Mouse (Mus musculus) embryonic facial prominence, embryonic 11.5 days (tissue): ENCODE data around the gene Cadm3. TPM values are rescaled to one million over a fixed set of nuclear protein-coding genes. Genes with fewer than 3 reads are reported as not detected.
"Not testable (repeated sequence)": the region's sequence is repeated elsewhere in the genome, so short reads cannot be mapped to it uniquely, and the experiment has no call there.

Experiments used
- ATAC-seq: fragments of 200-750 bp; cut with Nextera tagmentation; replicated peaks from 2 replicates; pipeline ENCODE4 v1.8.0; 2017; ENCODE audit warnings: low read depth; ENCODE audit not compliant: insufficient number of reproducible peaks, low FRiP score, low TSS enrichment
- DNase-seq: peaks from one replicate; pipeline ENCODE4 v3.0.0-alpha.2; 2015; ENCODE audit warnings: low spot score
- H3K27ac ChIP-seq: fragments of 300-500 bp; sonication (generic); replicated peaks from 2 replicates; pipeline ENCODE4 v1.5.1; 2014; ENCODE audit warnings: mild to moderate bottlenecking, low read depth, low read length, control low read depth
- H3K27me3 ChIP-seq: fragments of 300-500 bp; sonication (generic); 2 replicates; pipeline ENCODE4 v1.6.1; 2014; ENCODE audit warnings: mild to moderate bottlenecking, low read length, moderate library complexity, mixed read lengths; ENCODE audit not compliant: control insufficient read depth, insufficient read depth
- H3K36me3 ChIP-seq: fragments of 300-500 bp; sonication (generic); replicated peaks from 2 replicates; pipeline ENCODE4 v1.6.1; 2014; ENCODE audit warnings: low read depth, mild to moderate bottlenecking, low read length, moderate library complexity, mixed read lengths; ENCODE audit not compliant: control insufficient read depth, insufficient read depth
- H3K4me1 ChIP-seq: fragments of 300-500 bp; sonication (generic); 2 replicates; pipeline ENCODE4 v1.6.1; 2014; ENCODE audit warnings: low read length, mixed read lengths; ENCODE audit not compliant: control insufficient read depth, insufficient read depth
- H3K4me2 ChIP-seq: fragments of 300-500 bp; sonication (generic); 2 replicates; pipeline ENCODE4 v1.6.1; 2014; ENCODE audit warnings: low read depth, mild to moderate bottlenecking, control low read depth, low read length, moderate library complexity
- H3K4me3 ChIP-seq: fragments of 300-500 bp; sonication (generic); 2 replicates; pipeline ENCODE4 v1.5.1; 2014; ENCODE audit warnings: low read depth, low read length, control low read depth
- H3K9ac ChIP-seq: fragments of 300-500 bp; sonication (generic); replicated peaks from 2 replicates; pipeline ENCODE4 v1.6.1; 2014; ENCODE audit warnings: mild to moderate bottlenecking, control low read depth, low read length
- H3K9me3 ChIP-seq: fragments of 300-500 bp; sonication (generic); replicated peaks from 2 replicates; pipeline ENCODE4 v1.6.1; 2016; ENCODE audit warnings: mild to moderate bottlenecking, low read length, inconsistent platforms, mixed read lengths; ENCODE audit not compliant: control insufficient read depth
- WGBS: fragments of 180-500 bp; shearing (Covaris S2); extraction: QIAGEN DNeasy Blood & Tissue Kit; methylation state at CpG from one replicate; pipeline ENCODE4 v1.1.7; 2014; 5-methylcytosine and 5-hydroxymethylcytosine counted together
- polyA plus RNA-seq: library from polyadenylated mRNA; unstranded; fragments of >200 nt; fragmentation: Nextera tagmentation; extraction: Ambion mirVana; gene quantifications from 2 replicates; pipeline ENCODE4 v1.2.1, GENCODE M21; 2014

Gene Cadm3
- polyA plus RNA-seq, 1 experiment from 2014 or later, result 7.3 TPM

DNA sequence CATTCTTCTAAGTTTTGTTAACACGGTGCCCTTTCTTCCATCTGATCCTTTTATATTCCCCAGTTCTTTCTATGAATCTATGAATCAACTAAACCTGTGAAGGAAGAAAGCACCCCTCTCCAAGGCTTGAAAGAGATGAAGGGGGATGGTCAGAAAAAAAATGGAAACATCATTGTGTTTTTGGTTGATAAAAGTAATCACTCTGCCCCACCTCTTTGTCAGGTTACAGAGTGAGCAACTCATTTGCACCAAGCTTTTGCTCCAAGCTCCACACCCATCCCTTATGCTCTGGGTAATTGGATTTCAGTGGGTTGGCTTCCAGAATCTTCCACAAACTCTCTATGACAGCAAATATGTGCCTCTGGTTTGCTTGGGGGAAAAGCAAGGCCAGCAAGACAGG lies 42.1 kb downstream of the Cadm3 start:
- Histone ChIP-seq H3K9ac (no peak overlapping the region), H3K4me2 (no peak overlapping the region), H3K27me3 (no peaks in the 10 kb centered on the region), H3K27ac (no peak overlapping the region), H3K9me3 (no peaks in the 10 kb centered on the region), H3K36me3 (no peaks in the 10 kb centered on the region), H3K4me1 (no peaks in the 10 kb centered on the region), H3K4me3 (no peak overlapping the region)
- WGBS, result 93% methylated on average over 1 of the region's 1 CpGs
- ATAC-seq (no peak), DNase-seq (no peak)

DNA sequence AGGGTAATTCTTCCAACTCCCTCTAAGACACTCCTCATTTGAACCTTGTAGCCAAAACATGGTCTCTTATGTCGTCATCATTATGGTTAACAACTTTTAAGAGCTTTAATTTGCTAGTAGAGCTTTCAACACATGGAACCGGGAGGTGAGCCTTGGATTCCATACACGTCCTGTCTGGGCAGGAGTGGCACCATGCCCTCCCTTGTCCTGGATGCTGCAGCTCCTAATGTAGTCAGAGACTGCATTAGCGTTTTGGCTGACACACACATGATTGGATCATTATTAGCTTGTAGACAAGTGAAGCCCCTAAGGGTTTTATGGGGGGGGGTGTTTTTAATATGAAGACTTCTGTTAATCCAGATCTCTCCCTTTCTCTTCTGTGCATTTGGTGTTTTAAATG lies 42.5 kb downstream of the Cadm3 start:
- H3K9me3 ChIP-seq, result no peaks in the 10 kb centered on the region
- no peak overlapping the region for H3K4me2 ChIP-seq
- 66% methylated on average over 4 of the region's 4 CpGs for WGBS
- no peak for ATAC-seq
- H3K36me3 ChIP-seq, result no peaks in the 10 kb centered on the region
- no peak for DNase-seq
- no peak overlapping the region for H3K27ac ChIP-seq
- H3K27me3 ChIP-seq, result no peaks in the 10 kb centered on the region
- no peak overlapping the region for H3K9ac ChIP-seq
- H3K4me1 ChIP-seq, result no peaks in the 10 kb centered on the region
- H3K4me3 ChIP-seq, result no peak overlapping the region

DNA sequence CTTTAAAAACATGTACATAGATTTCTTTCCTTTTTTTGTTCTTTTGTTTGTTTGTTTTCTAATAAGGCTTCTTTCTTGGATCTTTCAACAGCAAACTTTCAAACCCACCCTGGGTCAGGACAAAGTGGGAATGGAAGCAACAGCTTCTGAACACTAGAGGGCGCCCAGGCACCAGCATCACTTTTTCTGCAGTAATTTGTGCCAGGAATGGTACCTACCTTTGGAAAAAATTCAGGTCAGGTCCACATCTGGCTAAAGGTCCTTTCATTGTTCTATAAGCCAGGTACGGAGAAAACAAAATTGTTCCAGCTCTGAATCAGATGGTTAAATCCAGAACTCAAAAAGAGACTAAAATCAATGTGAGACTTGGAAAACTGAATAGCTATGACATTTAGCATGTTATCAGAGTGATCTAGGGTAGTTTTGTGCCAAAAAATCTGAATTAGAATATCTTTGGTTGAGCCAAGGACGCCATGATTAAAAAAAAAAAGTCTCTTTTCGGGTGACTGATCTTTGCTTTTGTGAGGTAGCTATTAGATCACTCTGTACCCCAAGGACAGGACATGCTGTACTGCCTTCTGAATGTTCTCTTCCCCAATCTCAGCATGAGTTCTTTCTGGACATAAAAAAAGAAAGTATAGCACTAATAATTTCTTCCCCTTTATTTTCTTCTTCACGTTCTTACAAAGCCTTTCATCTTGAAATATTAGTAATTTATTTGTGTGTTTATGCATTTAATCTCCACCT lies 43.5 kb downstream of the Cadm3 start:
- Histone ChIP-seq H3K4me1 (no peaks in the 10 kb centered on the region), H3K27ac (no peak overlapping the region), H3K9me3 (no peaks in the 10 kb centered on the region), H3K4me2 (no peak overlapping the region), H3K36me3 (no peaks in the 10 kb centered on the region), H3K27me3 (no peaks in the 10 kb centered on the region), H3K4me3 (no peak overlapping the region), H3K9ac (no peak overlapping the region)
- peak; percentile 63 for DNase-seq
- ATAC-seq, result no peak
- 29% methylated on average over 5 of the region's 5 CpGs for WGBS

DNA sequence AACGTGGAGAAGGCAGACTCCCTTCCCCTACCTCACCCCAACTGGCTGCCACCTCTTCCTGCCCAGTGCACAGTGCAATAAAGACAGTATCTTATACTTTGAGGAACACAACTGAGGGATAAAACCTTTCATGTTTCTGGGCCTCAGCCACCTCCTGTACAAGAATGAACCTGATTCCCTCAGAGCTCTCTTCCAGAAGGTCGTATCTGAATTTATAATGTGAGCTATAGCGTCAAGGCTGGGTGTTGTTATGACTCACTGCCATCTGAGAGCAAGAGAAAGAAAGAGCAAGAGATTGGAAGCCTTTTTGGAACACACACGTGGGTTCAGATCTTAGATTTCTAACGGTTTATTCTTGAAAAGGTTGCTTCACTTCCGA lies 45.3 kb downstream of the Cadm3 start:
- H3K36me3 ChIP-seq, result no peaks in the 10 kb centered on the region
- no peaks in the 10 kb centered on the region for H3K9me3 ChIP-seq
- ATAC-seq (no peak), DNase-seq (no peak)
- H3K4me1 ChIP-seq, result no peaks in the 10 kb centered on the region
- no peak overlapping the region for H3K4me2 ChIP-seq
- no peaks in the 10 kb centered on the region for H3K27me3 ChIP-seq
- WGBS, result 73% methylated on average over 6 of the region's 6 CpGs
- H3K27ac ChIP-seq, result no peak overlapping the region
- no peak overlapping the region for H3K4me3 ChIP-seq
- no peak overlapping the region for H3K9ac ChIP-seq

DNA sequence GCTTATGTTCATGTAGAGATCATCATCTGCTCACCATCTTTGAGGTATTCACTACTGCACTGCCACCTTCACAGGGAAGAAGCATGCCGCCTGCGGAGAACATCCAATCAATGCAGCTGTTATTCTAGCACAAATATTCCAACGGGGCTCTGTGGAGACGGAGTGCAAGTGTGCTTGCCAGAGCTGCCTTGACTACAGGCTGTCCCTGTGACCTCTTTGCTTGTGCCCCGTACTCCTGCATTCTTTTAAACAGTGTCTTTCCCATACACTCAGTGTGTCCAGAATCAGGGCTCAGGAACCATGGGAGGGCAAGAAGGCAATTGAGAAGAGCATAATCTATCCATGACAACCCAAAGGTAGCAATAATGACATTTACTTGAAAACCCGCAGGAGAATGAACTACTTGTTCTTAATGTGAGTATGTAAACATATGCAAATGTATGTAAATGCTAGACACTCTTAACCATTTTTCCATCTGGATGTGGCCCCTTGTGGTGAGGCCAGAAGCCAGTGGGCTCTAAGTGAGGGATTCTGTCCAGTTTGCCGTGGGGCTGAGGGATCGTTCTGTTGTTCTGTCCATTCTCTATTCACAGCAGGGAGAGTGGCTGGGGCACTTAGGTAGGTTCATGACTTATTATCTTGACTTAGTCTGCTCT lies 45.8 kb downstream of the Cadm3 start:
- no peak overlapping the region for H3K4me2 ChIP-seq
- no peaks in the 10 kb centered on the region for H3K36me3 ChIP-seq
- DNase-seq, result no peak
- no peak overlapping the region for H3K27ac ChIP-seq
- no peaks in the 10 kb centered on the region for H3K4me1 ChIP-seq
- no peaks in the 10 kb centered on the region for H3K27me3 ChIP-seq
- no peak overlapping the region for H3K9ac ChIP-seq
- ATAC-seq, result no peak
- no peak overlapping the region for H3K4me3 ChIP-seq
- WGBS, result 72% methylated on average over 8 of the region's 8 CpGs
- no peaks in the 10 kb centered on the region for H3K9me3 ChIP-seq

DNA sequence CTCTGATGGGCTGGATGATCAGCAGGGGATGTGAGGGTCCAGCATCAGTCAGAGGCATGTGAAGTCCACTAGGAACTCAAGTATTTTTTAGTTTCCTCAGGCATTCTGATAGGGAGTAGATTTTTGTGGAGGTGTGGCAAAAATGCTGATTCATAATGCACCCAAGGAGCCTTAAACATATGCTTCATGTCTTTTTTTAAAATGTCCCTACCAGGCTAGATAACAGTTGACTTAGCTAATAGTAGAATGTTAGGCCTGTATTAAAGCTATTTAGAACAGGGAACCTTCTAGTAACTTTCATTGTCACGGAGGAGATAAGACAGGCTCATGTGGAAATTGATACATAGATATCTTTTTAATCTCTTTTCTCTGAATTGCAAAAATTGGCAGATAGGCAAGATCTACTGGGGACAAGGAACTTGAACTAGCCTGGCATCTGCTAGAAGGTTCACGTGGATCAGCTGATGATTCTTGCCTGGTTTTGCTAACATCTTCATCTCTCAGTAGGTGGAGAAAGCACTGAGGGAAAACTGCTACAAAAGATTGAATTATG lies 49.5 kb downstream of the Cadm3 start:
- H3K9me3 ChIP-seq, result no peaks in the 10 kb centered on the region
- ATAC-seq, result no peak
- H3K4me2 ChIP-seq, result no peak overlapping the region
- H3K4me3 ChIP-seq, result no peak overlapping the region
- DNase-seq, result no peak
- H3K27ac ChIP-seq, result no peak overlapping the region
- WGBS, result 90% methylated on average over 2 of the region's 2 CpGs
- H3K27me3 ChIP-seq, result no peaks in the 10 kb centered on the region
- no peaks in the 10 kb centered on the region for H3K4me1 ChIP-seq
- H3K36me3 ChIP-seq, result no peaks in the 10 kb centered on the region
- no peak overlapping the region for H3K9ac ChIP-seq

DNA sequence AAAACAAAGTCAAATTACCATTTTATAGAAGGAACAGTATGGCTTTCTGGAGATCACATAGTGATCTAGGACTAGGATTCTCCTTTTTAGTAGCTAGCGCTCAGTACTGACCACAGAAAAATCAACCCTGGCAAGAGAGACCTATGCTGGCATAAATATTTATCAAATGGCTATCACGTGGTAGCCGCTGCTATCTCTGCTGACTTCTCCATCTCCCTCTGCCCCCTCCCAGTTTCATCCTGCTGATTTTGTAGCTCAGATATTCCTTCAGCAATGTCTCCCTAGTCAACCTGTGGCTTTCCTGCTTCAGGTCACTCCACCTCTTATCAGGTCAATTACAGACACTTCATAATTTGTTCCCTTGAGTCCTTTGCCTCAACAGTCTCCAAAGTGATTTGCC lies 51.8 kb downstream of the Cadm3 start:
- no peak overlapping the region for H3K4me2 ChIP-seq
- H3K9ac ChIP-seq, result no peak overlapping the region
- DNase-seq (no peak), ATAC-seq (no peak)
- no peaks in the 10 kb centered on the region for H3K9me3 ChIP-seq
- no peaks in the 10 kb centered on the region for H3K4me1 ChIP-seq
- H3K27ac ChIP-seq, result no peak overlapping the region
- no peaks in the 10 kb centered on the region for H3K27me3 ChIP-seq
- H3K4me3 ChIP-seq, result no peak overlapping the region
- no peaks in the 10 kb centered on the region for H3K36me3 ChIP-seq
- 92% methylated on average over 3 of the region's 3 CpGs for WGBS

DNA sequence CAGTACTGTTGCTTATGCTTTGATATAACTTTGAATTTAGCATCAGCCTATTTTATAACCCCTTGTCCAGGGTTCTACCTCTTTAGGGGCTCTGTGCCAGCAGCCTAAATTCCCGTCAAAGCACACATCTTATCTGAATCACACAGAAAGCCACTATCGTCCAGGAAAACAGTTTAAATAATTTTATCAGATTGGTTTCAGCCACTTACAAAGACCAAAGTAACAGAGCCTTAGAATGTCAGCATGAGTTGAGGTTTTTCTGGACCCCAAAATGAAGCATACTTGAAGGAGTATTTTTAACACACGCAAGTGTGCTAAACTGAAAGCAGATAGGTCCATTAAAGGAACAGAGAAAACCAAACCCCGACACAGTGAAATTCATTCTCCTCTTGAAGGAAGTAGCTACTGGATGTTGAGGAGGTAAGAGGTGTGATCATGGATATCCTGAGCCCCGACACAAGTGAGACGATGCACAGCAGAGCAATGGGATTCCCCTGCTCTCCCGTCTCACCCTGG lies 53.9 kb downstream of the Cadm3 start:
- WGBS, result 82% methylated on average over 7 of the region's 7 CpGs

More for the DNA sequence above, 53.9 kb downstream of the Cadm3 start:
- not testable (repeated sequence) for DNase-seq, ATAC-seq, H3K9me3 ChIP-seq, H3K36me3 ChIP-seq, H3K27me3 ChIP-seq, H3K4me3 ChIP-seq, H3K27ac ChIP-seq, H3K9ac ChIP-seq, H3K4me1 ChIP-seq, H3K4me2 ChIP-seq
